In the genomic region with DNA sequence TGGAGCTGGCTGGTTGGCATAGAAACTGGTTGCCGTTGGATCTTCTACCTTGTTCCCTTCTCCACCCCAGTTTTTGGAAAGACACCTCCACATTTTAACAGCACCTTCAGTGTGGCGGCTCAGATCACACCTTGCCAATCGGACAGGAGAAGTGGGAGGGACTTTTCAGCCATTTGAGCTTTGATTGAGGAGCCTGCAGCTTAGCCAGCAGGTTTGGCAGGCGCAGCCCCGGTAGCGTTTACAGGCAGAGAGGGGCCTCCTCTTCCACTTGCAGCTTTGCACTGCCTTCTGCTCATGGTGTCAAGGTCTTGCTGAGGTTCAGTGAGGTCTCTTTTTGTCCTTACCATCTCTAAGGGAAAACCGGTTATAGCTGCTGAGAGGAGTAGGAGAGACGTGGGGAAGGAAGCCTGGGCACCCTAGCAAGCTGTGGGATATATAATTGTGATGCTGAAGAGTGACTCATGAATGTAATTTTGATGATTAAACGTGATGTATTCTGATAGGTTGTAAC, we compare ENCODE assay signal across 30 mouse cellular contexts. TPM values are rescaled to one million over a fixed set of nuclear protein-coding genes. Genes with fewer than 3 reads are reported as not detected.
DNase-seq lines count a peak whose midpoint lies in the region; ATAC-seq and TF ChIP-seq lines count a peak whose summit lies in the region.
"Had no signal": no experiment of that assay in that cellular context is flagged by ENCODE, and none has a peak within 500 bp of the region (broad histone marks: within the 10 kb centered on the region; RNA-seq: fewer than 3 reads in every experiment).

No protein-coding gene starts in this region.

- H3K4me2 ChIP-seq in heart, embryonic 11.5 days = no peak overlapping the region
- no peak overlapping the region for H3K4me2 ChIP-seq in heart, postnatal 0 days (ENCODE audit: low read depth, low read length)
- no peak overlapping the region for H3K4me2 ChIP-seq in kidney, embryonic 15.5 days
- H3K4me2 ChIP-seq: embryonic facial prominence, embryonic 15.5 days; hindbrain, embryonic 14.5 days; limb, embryonic 12.5 days; lung, embryonic 15.5 days had no signal

- H3K9me3 ChIP-seq in heart, embryonic 11.5 days (replicated peaks; ENCODE audit: control insufficient read depth, low read length) = no peaks in the 10 kb centered on the region
- no peaks in the 10 kb centered on the region for H3K9me3 ChIP-seq in heart, postnatal 0 days (replicated peaks; ENCODE audit: control insufficient read depth, low read length)
- H3K9me3 ChIP-seq in kidney, embryonic 15.5 days (replicated peaks) = no peaks in the 10 kb centered on the region
- H3K9me3 ChIP-seq: embryonic facial prominence, embryonic 15.5 days; limb, embryonic 12.5 days; lung, embryonic 15.5 days had no signal

- no peak overlapping the region for H3K4me3 ChIP-seq in layer of hippocampus, adult 2 months
- H3K4me3 ChIP-seq in heart, embryonic 11.5 days (ENCODE audit: low read depth, low read length) = no peak overlapping the region
- H3K4me3 ChIP-seq in heart, postnatal 0 days (ENCODE audit: low read depth, low read length) = no peak overlapping the region
- H3K4me3 ChIP-seq in kidney, embryonic 15.5 days (replicated peaks) = no peak overlapping the region
- H3K4me3 ChIP-seq: embryonic facial prominence, embryonic 15.5 days; limb, embryonic 12.5 days; lung, embryonic 15.5 days had no signal

- 60% methylated on average over 9 of the region's 9 CpGs for WGBS in heart, embryonic 11.5 days (ENCODE audit: insufficient replicate concordance)
- 49% methylated on average over 9 of the region's 9 CpGs for WGBS in heart, postnatal 0 days
- WGBS in kidney, embryonic 15.5 days = 65% methylated on average over 9 of the region's 9 CpGs

- TF ChIP-seq EP300 in heart, postnatal 0 days (IDR thresholded peaks at IDR 0.05; ENCODE audit: low read depth) = no peak

- H3K27me3 ChIP-seq in heart, embryonic 11.5 days (ENCODE audit: control insufficient read depth, insufficient read depth, low read length) = no peaks in the 10 kb centered on the region
- no peaks in the 10 kb centered on the region for H3K27me3 ChIP-seq in heart, postnatal 0 days (ENCODE audit: control insufficient read depth, insufficient read depth, low read length)
- H3K27me3 ChIP-seq in kidney, embryonic 15.5 days = no peaks in the 10 kb centered on the region
- H3K27me3 ChIP-seq: embryonic facial prominence, embryonic 15.5 days; limb, embryonic 12.5 days; lung, embryonic 15.5 days had no signal

- peaks cover 29% of the 10 kb centered on the region for H3K4me1 ChIP-seq in heart, embryonic 11.5 days (ENCODE audit: control insufficient read depth, insufficient read depth, low read length)
- H3K4me1 ChIP-seq in heart, postnatal 0 days (ENCODE audit: control insufficient read depth, insufficient read depth) = peaks cover 34% of the 10 kb centered on the region
- H3K4me1 ChIP-seq in kidney, embryonic 15.5 days = peaks cover 10% of the 10 kb centered on the region
- H3K4me1 ChIP-seq: embryonic facial prominence, embryonic 15.5 days; limb, embryonic 12.5 days; lung, embryonic 15.5 days had no signal

- peaks cover 28% of the 10 kb centered on the region for H3K36me3 ChIP-seq in heart, embryonic 11.5 days (ENCODE audit: control insufficient read depth, insufficient read depth, low read length)
- peaks cover 97% of the 10 kb centered on the region for H3K36me3 ChIP-seq in heart, postnatal 0 days (replicated peaks; ENCODE audit: control insufficient read depth, insufficient read depth, low read length)
- H3K36me3 ChIP-seq in kidney, embryonic 15.5 days = peaks cover 99% of the 10 kb centered on the region

- peak overlapping the region; percentile 53 for H3K27ac ChIP-seq in layer of hippocampus, adult 2 months
- peak overlapping the region; percentile 84 for H3K27ac ChIP-seq in heart, embryonic 11.5 days (ENCODE audit: low read depth, low read length)
- peak overlapping the region; percentile 91 for H3K27ac ChIP-seq in heart, postnatal 0 days (ENCODE audit: low read depth)
- H3K27ac ChIP-seq in kidney, embryonic 15.5 days = no peak overlapping the region
- H3K27ac ChIP-seq: embryonic facial prominence, embryonic 15.5 days; kidney, postnatal 0 days; liver, embryonic 14.5 days; lung, embryonic 15.5 days had no signal

- DNase-seq in adrenal gland, adult 2 months = peak; percentile 47
- no peak for DNase-seq in adrenal gland, postnatal 25 days
- no peak for DNase-seq in layer of hippocampus, adult 2 months (ENCODE audit: low spot score in 2 of 2)
- DNase-seq in layer of hippocampus, postnatal 36 days = no peak
- DNase-seq in heart, postnatal 0 days (ENCODE audit: low spot score) = peak; percentile 19
- DNase-seq in lung, postnatal 36 days = no peak
- DNase-seq: cerebellum, adult 11 months; cerebellum, adult 9-11 months; gastrocnemius, postnatal 25 days; kidney, adult 18-20 months; lung, postnatal 4 days; midbrain, embryonic 14.5 days; right cerebral cortex, postnatal 14 days; spleen, adult 18-20 months had no signal

- TF ChIP-seq CTCF in layer of hippocampus, adult 2 months (conservative IDR thresholded peaks at IDR 0.05) = no peak
- no peak for TF ChIP-seq CTCF in heart, postnatal 0 days (IDR thresholded peaks at IDR 0.05; ENCODE audit: low read depth)

- ATAC-seq in heart, embryonic 11.5 days (replicated peaks; ENCODE audit: insufficient number of reproducible peaks, low FRiP score, low TSS enrichment) = no peak
- no peak for ATAC-seq in heart, postnatal 0 days (ENCODE audit: insufficient read depth, low read depth)
- no peak for ATAC-seq in kidney, embryonic 15.5 days (replicated peaks; ENCODE audit: low FRiP score)
- ATAC-seq: activated CD4-positive, CD25-positive, alpha-beta regulatory T cell, adult 4 months; forebrain, embryonic 14.5 days; inflammation-experienced regulatory T-cells, adult 6 months had no signal

- no peak overlapping the region for H3K9ac ChIP-seq in heart, embryonic 11.5 days (ENCODE audit: low read depth, low read length)
- H3K9ac ChIP-seq in heart, postnatal 0 days (replicated peaks; ENCODE audit: low read depth, low read length) = no peak overlapping the region
- H3K9ac ChIP-seq in kidney, embryonic 15.5 days = no peak overlapping the region
- H3K9ac ChIP-seq: embryonic facial prominence, embryonic 15.5 days; hindbrain, embryonic 14.5 days; liver, embryonic 14.5 days; lung, embryonic 15.5 days had no signal

RNA-seq across cellular contexts. Expression of a gene that starts 17.7 kb away (rescaled TPM):
- total RNA-seq in adrenal gland, adult 2 months (2021) = not detected
- 0.16 TPM in 1 of 2 replicates, not detected in the other for polyA plus RNA-seq in adrenal gland, adult 2 months (2012; rRNA removed)
- total RNA-seq in adrenal gland, postnatal 25 days (2021) = not detected in 2 replicates
- 1 to 10 TPM in 1 of 2 experiments, not detected in 1; 1.2 TPM for total RNA-seq in layer of hippocampus, adult 2 months (2021)
- total RNA-seq in layer of hippocampus, postnatal 36 days (2021) = 1 to 10 TPM in 1 of 2 experiments, under 1 TPM in 1; 0.48 to 1.6 TPM
- 0.63 TPM in 1 of 2 replicates, not detected in the other for polyA plus RNA-seq in heart, embryonic 11.5 days (2014; fragmentation: Nextera tagmentation; extraction: Ambion mirVana)
- not detected in 2 replicates for total RNA-seq in heart, postnatal 0 days (2014; rRNA removed; ENCODE audit: low replicate concordance)
- polyA plus RNA-seq in heart, postnatal 0 days (2015; fragmentation: Nextera tagmentation; extraction: Ambion mirVana) = 0.99 and 1.3 TPM in 2 replicates
- 0.42 TPM in 1 of 2 replicates, not detected in the other for polyA plus RNA-seq in kidney, embryonic 15.5 days (2015; fragmentation: Nextera tagmentation; extraction: Ambion mirVana)
- total RNA-seq: adrenal gland, postnatal 36 days; common myeloid progenitor, adult 5-6 weeks; gastrocnemius, postnatal 25 days; megakaryocyte-erythroid progenitor cell, adult 5-6 weeks had no signal
- polyA plus RNA-seq: activated CD4-positive, CD25-positive, alpha-beta regulatory T cell, adult 4 months; embryonic facial prominence, embryonic 15.5 days; forebrain, embryonic 14.5 days; inflammation-experienced regulatory T-cells, adult 6 months; large intestine, adult 2 months; limb, embryonic 12.5 days; liver, embryonic 14.5 days; lung, embryonic 15.5 days; midbrain, embryonic 14.5 days; urinary bladder, adult 2 months had no signal

Comparison
In these comparisons a context has a peak if more than half of its experiments do, and no peak if none do; other contexts are left out.
1. DNase-seq: peak in adrenal gland, adult 2 months (single experiment) and heart, postnatal 0 days (single experiment); none in adrenal gland, postnatal 25 days (single experiment), layer of hippocampus, adult 2 months (0 of 2), layer of hippocampus, postnatal 36 days (0 of 2) and lung, postnatal 36 days (single experiment).